Mouse (Mus musculus) layer of hippocampus, postnatal 36 days (tissue): ENCODE results near the gene Trpt1. TPM values are rescaled to one million over a fixed set of nuclear protein-coding genes. Genes with fewer than 3 reads are reported as not detected.

Experiments used
- DNase-seq, 2 experiments: peaks; one replicate each; pipeline ENCODE4 v3.0.0; 2022
- total RNA-seq, 2 experiments: library from RNA; stranded (reverse); gene quantifications; 2 replicates each; pipeline ENCODE4 v1.2.3; 2021

The Trpt1 gene
- total RNA-seq, 2 experiments from 2014 or later, result 13.1 to 17.8 TPM

- DNase-seq, result no peak
Observed at GRCm38 (mm10) chr19:7044706-7045105, 48.8 kb downstream of the Trpt1 start.

Other genes starting within 250 kb of the Trpt1 start
- gene Rps6ka4, start 155.5 kb upstream of the Trpt1 start, total RNA-seq, result 10 to 100 TPM; 34.6 to 36.0 TPM
- gene Ccdc88b, start 137.9 kb upstream of the Trpt1 start, total RNA-seq, result 1 to 10 TPM; 10.0 TPM
- gene Trmt112, start 86.4 kb upstream of the Trpt1 start, total RNA-seq, result 10 to 100 TPM; 46.5 to 48.1 TPM
- 100 to 1,000 TPM; 368 to 411 TPM for gene Prdx5, start 86.0 kb upstream of the Trpt1 start, total RNA-seq
- gene Esrra, start 74.3 kb upstream of the Trpt1 start, total RNA-seq, result 10 to 100 TPM; 57.0 to 59.8 TPM
- gene Catsperz, start 70.8 kb upstream of the Trpt1 start, total RNA-seq, result 10 to 100 TPM; 12.2 to 13.7 TPM
- gene Kcnk4, start 61.6 kb upstream of the Trpt1 start, total RNA-seq, result 10 to 100 TPM; 19.8 to 21.7 TPM
- gene Bad, start 54.3 kb upstream of the Trpt1 start, total RNA-seq, result 10 to 100 TPM; 36.4 to 40.3 TPM
- 100 to 1,000 TPM in 1 of 2 experiments, 10 to 100 TPM in 1; 96.0 to 104 TPM for gene Gpr137, start 53.7 kb upstream of the Trpt1 start, total RNA-seq
- gene Ppp1r14b, start 21.2 kb upstream of the Trpt1 start, total RNA-seq, result 10 to 100 TPM; 63.1 to 69.8 TPM
- 10 to 100 TPM; 13.8 to 14.2 TPM for gene Plcb3, start 19.7 kb upstream of the Trpt1 start, total RNA-seq
- gene Fkbp2, start 15.6 kb upstream of the Trpt1 start, total RNA-seq, result 100 to 1,000 TPM in 1 of 2 experiments, 10 to 100 TPM in 1; 86.0 to 101 TPM
- gene Vegfb, start 8.5 kb upstream of the Trpt1 start, total RNA-seq, result 10 to 100 TPM; 81.5 to 82.6 TPM
- 10 to 100 TPM; 21.9 to 22.9 TPM for gene Dnajc4, start 3.6 kb upstream of the Trpt1 start, total RNA-seq
- 10 to 100 TPM; 13.8 to 14.3 TPM for gene Nudt22, start within 50 bp of the Trpt1 start, total RNA-seq
- 1 to 10 TPM; 3.9 to 5.0 TPM for gene Fermt3, start 23.3 kb downstream of the Trpt1 start, total RNA-seq
- gene Stip1, start 43.8 kb downstream of the Trpt1 start, total RNA-seq, result 100 to 1,000 TPM; 216 to 229 TPM
- gene Macrod1, start 60.7 kb downstream of the Trpt1 start, total RNA-seq, result 10 to 100 TPM; 20.4 to 22.2 TPM
- gene Flrt1, start 109.6 kb downstream of the Trpt1 start, total RNA-seq, result 10 to 100 TPM; 18.4 to 18.6 TPM
- 100 to 1,000 TPM; 282 to 286 TPM for gene Otub1, start 210.2 kb downstream of the Trpt1 start, total RNA-seq
- gene Cox8a, start 221.5 kb downstream of the Trpt1 start, total RNA-seq, result 1,000 to 10,000 TPM; 1,005 to 1,018 TPM
- 10 to 100 TPM; 31.6 to 38.6 TPM for gene Naa40, start 245.1 kb downstream of the Trpt1 start, total RNA-seq